Mouse (Mus musculus) bone marrow, adult 2 months (tissue): Measurements from ENCODE around the gene Gm21497. TPM values are rescaled to one million over a fixed set of nuclear protein-coding genes. Genes with fewer than 3 reads are reported as not detected.
"Not testable (repeated sequence)": the region's sequence is repeated elsewhere in the genome, so short reads cannot be mapped to it uniquely, and the experiment has no call there.

Source experiments
- H3K27ac ChIP-seq: fragments of 200-500 bp; 2 replicates; pipeline ENCODE4 v1.5.1; 2012; ENCODE audit warnings: low read depth, mild to moderate bottlenecking, control low read depth, inconsistent platforms, low read length; ENCODE audit not compliant: control insufficient read depth, poor library complexity, insufficient read depth
- H3K4me1 ChIP-seq: fragments of 200-500 bp; 2 replicates; pipeline ENCODE4 v1.6.1; 2011; ENCODE audit warnings: low read length; ENCODE audit not compliant: control insufficient read depth, insufficient read depth
- H3K4me3 ChIP-seq: fragments of 200-500 bp; replicated peaks from 2 replicates; pipeline ENCODE3; 2011; ENCODE audit warnings: mild to moderate bottlenecking, low read depth, low read length, control low read depth; ENCODE audit not compliant: control insufficient read depth
- WGBS: fragments of 180-500 bp; shearing (Covaris S2); methylation state at CpG from one replicate; pipeline ENCODE4 v1.1.7; 2018; 5-methylcytosine and 5-hydroxymethylcytosine counted together
- polyA plus RNA-seq: library from polyadenylated mRNA; stranded (reverse); fragments of >200 nt; gene quantifications from 2 replicates; pipeline ENCODE4 v1.2.4, GENCODE M21; 2011; ENCODE audit warnings: low replicate concordance; ENCODE audit not compliant: missing spikeins, insufficient read depth, insufficient read length

Gene Gm21497
- polyA plus RNA-seq, result not detected in 2 replicates

GRCm38 (mm10) chrY:61646446-61646845 is at the start of gene Gm21497:
Gm21497 (plus strand) TSS chrY:61646746.
- no CpG with 5 or more reads among the region's 5 CpGs for WGBS
- not testable (repeated sequence) for H3K4me3 ChIP-seq, H3K4me1 ChIP-seq, H3K27ac ChIP-seq
